31 mouse cellular contexts compared by ENCODE assay signal in genomic region chr10:5197356-5197755, GRCm38 (mm10).
DNase-seq lines count a peak whose midpoint lies in the region; ATAC-seq lines count a peak whose summit lies in the region.
"Had no signal": no experiment of that assay in that cellular context is flagged by ENCODE, and none has a peak within 500 bp of the region (broad histone marks: within the 10 kb centered on the region; RNA-seq: fewer than 3 reads in every experiment).

No protein-coding gene starts in this region.

- H3K27me3 ChIP-seq in kidney, embryonic 16.5 days (ENCODE audit: insufficient read depth, low read length), result no peaks in the 10 kb centered on the region
- no peaks in the 10 kb centered on the region for H3K27me3 ChIP-seq in hindbrain, embryonic 16.5 days (replicated peaks; ENCODE audit: control insufficient read depth, insufficient read depth, low read length)
- H3K27me3 ChIP-seq: CH12.LX; embryonic facial prominence, embryonic 13.5 days; forebrain, embryonic 12.5 days; forebrain, embryonic 15.5 days; heart, embryonic 12.5 days; heart, embryonic 15.5 days; hindbrain, embryonic 13.5 days had no signal

- H3K4me3 ChIP-seq in kidney, embryonic 16.5 days (ENCODE audit: low read length), result no peak overlapping the region
- H3K4me3 ChIP-seq in hindbrain, embryonic 16.5 days (ENCODE audit: low read length), result no peak overlapping the region
- H3K4me3 ChIP-seq: embryonic facial prominence, embryonic 10.5 days; embryonic facial prominence, embryonic 13.5 days; erythroblast, embryonic 14.5 days; forebrain, embryonic 12.5 days; forebrain, embryonic 15.5 days; heart, embryonic 12.5 days; heart, embryonic 15.5 days; hindbrain, embryonic 10.5 days; hindbrain, embryonic 13.5 days had no signal

- H3K27ac ChIP-seq in kidney, embryonic 16.5 days (ENCODE audit: low read length), result no peak overlapping the region
- H3K27ac ChIP-seq in hindbrain, embryonic 16.5 days (ENCODE audit: low read depth, low read length), result no peak overlapping the region
- H3K27ac ChIP-seq: embryonic facial prominence, embryonic 10.5 days; embryonic facial prominence, embryonic 13.5 days; forebrain, embryonic 12.5 days; forebrain, embryonic 15.5 days; heart, embryonic 15.5 days; hindbrain, embryonic 10.5 days; hindbrain, embryonic 13.5 days; hindbrain, postnatal 0 days had no signal

- H3K36me3 ChIP-seq in kidney, embryonic 16.5 days (ENCODE audit: insufficient read depth, low read length), result no peaks in the 10 kb centered on the region
- no peaks in the 10 kb centered on the region for H3K36me3 ChIP-seq in hindbrain, embryonic 16.5 days (ENCODE audit: control insufficient read depth, insufficient read depth, low read length)
- H3K36me3 ChIP-seq: embryonic facial prominence, embryonic 10.5 days; forebrain, embryonic 12.5 days; forebrain, embryonic 15.5 days; hindbrain, embryonic 10.5 days; hindbrain, embryonic 13.5 days had no signal

- ATAC-seq in CD4-positive, CD25-positive, alpha-beta regulatory T cell, adult 4 months, result peak; percentile 5
- ATAC-seq in kidney, embryonic 16.5 days (ENCODE audit: low FRiP score, low TSS enrichment), result no peak
- no peak for ATAC-seq in hindbrain, embryonic 16.5 days
- ATAC-seq: forebrain, embryonic 15.5 days; hindbrain, postnatal 0 days; intestine, postnatal 0 days had no signal

- peak; percentile 21 for DNase-seq in CD4-positive helper T cell, adult 2 months (ENCODE audit: low read depth, low spot score)
- DNase-seq in T-cell, adult 2 months (ENCODE audit: low spot score), result peak; percentile 40
- no peak for DNase-seq in adrenal gland, adult 18-20 months (ENCODE audit: low spot score in 2 of 2)
- DNase-seq: adrenal gland, adult 2 months; adrenal gland, postnatal 14 days; B cell, adult 2 months; cerebellum, adult 11-12 months; cerebellum, adult 8-10 months; cerebellum, postnatal 10 days; cerebellum, postnatal 36 days; embryo, embryonic 11 days; gastrocnemius, postnatal 25 days; heart, adult 18-20 months; heart, postnatal 10 days; heart, postnatal 36 days had no signal

- peaks cover 16% of the 10 kb centered on the region for H3K4me1 ChIP-seq in kidney, embryonic 16.5 days (ENCODE audit: insufficient read depth, low read length)
- peaks cover 2% of the 10 kb centered on the region; the same call in 1 of the 2 replicates for H3K4me1 ChIP-seq in hindbrain, embryonic 16.5 days (ENCODE audit: control insufficient read depth, insufficient read depth, low read depth, low read length)
- H3K4me1 ChIP-seq: forebrain, embryonic 12.5 days; heart, embryonic 12.5 days had no signal

- 58% methylated on average over 2 of the region's 2 CpGs for WGBS in kidney, embryonic 16.5 days
- WGBS in hindbrain, embryonic 16.5 days, result 77% methylated on average over 2 of the region's 2 CpGs

- no peak overlapping the region for H3K4me2 ChIP-seq in kidney, embryonic 16.5 days (replicated peaks; ENCODE audit: low read depth, low read length)
- no peak overlapping the region for H3K4me2 ChIP-seq in hindbrain, embryonic 16.5 days (ENCODE audit: low read length)
- H3K4me2 ChIP-seq: embryonic facial prominence, embryonic 13.5 days; forebrain, embryonic 12.5 days; forebrain, embryonic 15.5 days; heart, embryonic 12.5 days; heart, embryonic 15.5 days; hindbrain, embryonic 13.5 days had no signal

- no peak overlapping the region for H3K9ac ChIP-seq in kidney, embryonic 16.5 days (replicated peaks; ENCODE audit: low read length)
- no peak overlapping the region for H3K9ac ChIP-seq in hindbrain, embryonic 16.5 days (ENCODE audit: low read depth, low read length)
- H3K9ac ChIP-seq: embryonic facial prominence, embryonic 13.5 days; forebrain, embryonic 12.5 days; forebrain, embryonic 15.5 days; heart, embryonic 12.5 days; heart, embryonic 15.5 days; hindbrain, embryonic 13.5 days had no signal

- no peaks in the 10 kb centered on the region for H3K9me3 ChIP-seq in kidney, embryonic 16.5 days (ENCODE audit: low read length)
- no peaks in the 10 kb centered on the region for H3K9me3 ChIP-seq in hindbrain, embryonic 16.5 days (ENCODE audit: control insufficient read depth, low read length)
- H3K9me3 ChIP-seq: embryonic facial prominence, embryonic 10.5 days; embryonic facial prominence, embryonic 13.5 days; forebrain, embryonic 12.5 days; forebrain, embryonic 15.5 days; G1E; heart, embryonic 12.5 days; heart, embryonic 15.5 days; hindbrain, embryonic 10.5 days; hindbrain, embryonic 13.5 days had no signal

Comparison
In these comparisons a context has a peak if more than half of its experiments do, and no peak if none do; other contexts are left out.
1. DNase-seq: peak in CD4-positive helper T cell, adult 2 months (single experiment) and T-cell, adult 2 months (single experiment); none in adrenal gland, adult 18-20 months (0 of 2).